Mouse (Mus musculus): ENCODE data around the gene Sun3. TPM values are rescaled to one million over a fixed set of nuclear protein-coding genes. Genes with fewer than 3 reads are reported as not detected.

The Sun3 gene
- polyA plus RNA-seq, 1 experiment: not detected

DNA sequence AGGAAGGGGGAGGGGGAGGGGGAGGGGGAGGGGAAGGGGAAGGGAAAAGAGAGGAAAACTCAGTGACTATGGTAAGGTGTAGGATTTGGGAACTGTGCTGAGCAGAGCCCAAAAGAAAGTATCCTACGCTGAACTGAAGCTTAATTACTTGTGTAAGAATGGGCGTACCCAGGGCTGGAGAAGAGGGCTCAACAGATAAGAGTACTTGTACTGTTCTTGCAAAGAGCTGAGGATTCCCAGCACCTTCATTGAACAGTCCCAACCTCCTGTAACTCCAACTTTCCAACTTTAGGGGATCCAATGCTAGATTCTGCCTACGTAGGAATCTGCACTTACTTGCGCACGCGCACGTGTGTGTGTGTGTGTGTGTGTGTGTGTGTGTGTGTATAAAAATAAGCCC lies 80.7 kb downstream of the Sun3 start:
- no peak for TF ChIP-seq CTCF (IDR thresholded peaks at IDR 0.05; ENCODE audit: extremely low read depth, insufficient read depth, insufficient read length, insufficient replicate concordance)
- no peak for TF ChIP-seq POLR2A (IDR thresholded peaks at IDR 0.05; ENCODE audit: low read depth, low read length)
- no peaks in the 10 kb centered on the region for H3K4me1 ChIP-seq (ENCODE audit: control insufficient read depth, insufficient read depth, insufficient read length)
- H3K27me3 ChIP-seq (ENCODE audit: control insufficient read depth, insufficient read depth, low read length): no peaks in the 10 kb centered on the region
- no peak for DNase-seq (ENCODE audit: low read depth in 1 of 2, low spot score in 2 of 2)
- H3K36me3 ChIP-seq (ENCODE audit: control insufficient read depth, insufficient read depth, low read length): no peaks in the 10 kb centered on the region
- H3K27ac ChIP-seq (ENCODE audit: insufficient read depth, low read length): no peak overlapping the region
- WGBS: 95% methylated on average over 7 of the region's 7 CpGs
- H3K4me3 ChIP-seq (ENCODE audit: extremely low read depth, insufficient read depth, insufficient read length): no peak overlapping the region

Other genes starting within 250 kb of the Sun3 start
- 0.20 and 0.46 TPM in 2 replicates for gene Pkd1l1, start 75.7 kb downstream of the Sun3 start, polyA plus RNA-seq (2012; rRNA removed)
- gene Hus1, start 37.8 kb downstream of the Sun3 start, polyA plus RNA-seq (2012; rRNA removed): 6.0 and 6.1 TPM in 2 replicates
- gene Gm11992, start 397 bp downstream of the Sun3 start, polyA plus RNA-seq (2012; rRNA removed): 0.05 TPM in 1 of 2 replicates, not detected in the other
- gene Upp1, start 69.1 kb upstream of the Sun3 start, polyA plus RNA-seq (2012; rRNA removed): 3.0 and 3.2 TPM in 2 replicates
- 0.04 and 0.05 TPM in 2 replicates for gene Abca13, start 143.0 kb upstream of the Sun3 start, polyA plus RNA-seq (2012; rRNA removed)